Mouse (Mus musculus): ENCODE measurements at regions not wholly inside any gene's neighbourhood (a gene's known extent, or its start where the extent isn't known, plus 50 kb on each side); places are given as distances from the start of the nearest gene placed in this dataset.

- DNase-seq (ENCODE audit: low read depth), result no peak
Measured at GRCm38 (mm10) chr14:14596057-14596809, 105.8 kb upstream of the Slc4a7 start.

DNA sequence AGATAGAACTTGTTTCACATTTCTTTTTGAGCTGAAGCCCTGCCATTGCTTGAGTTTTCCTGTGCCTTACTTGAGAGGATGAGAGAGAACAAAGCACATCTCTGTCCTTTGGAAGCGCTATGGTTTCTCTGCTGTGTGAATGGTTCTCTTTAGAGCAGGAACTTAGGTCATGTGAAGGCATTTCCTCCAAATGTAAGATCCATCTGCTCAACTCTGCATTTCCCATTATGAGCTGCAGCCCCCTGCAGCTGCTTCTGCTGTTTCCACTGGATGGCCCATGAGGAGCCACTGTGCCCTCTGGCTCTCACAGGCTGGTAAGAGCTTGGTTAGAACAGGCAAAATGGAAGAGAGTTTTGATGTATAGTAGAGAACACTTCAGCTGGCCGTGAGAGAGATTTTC, 102.5 kb upstream of the Slc4a7 start:
- DNase-seq (ENCODE audit: low read depth), result no peak

DNA sequence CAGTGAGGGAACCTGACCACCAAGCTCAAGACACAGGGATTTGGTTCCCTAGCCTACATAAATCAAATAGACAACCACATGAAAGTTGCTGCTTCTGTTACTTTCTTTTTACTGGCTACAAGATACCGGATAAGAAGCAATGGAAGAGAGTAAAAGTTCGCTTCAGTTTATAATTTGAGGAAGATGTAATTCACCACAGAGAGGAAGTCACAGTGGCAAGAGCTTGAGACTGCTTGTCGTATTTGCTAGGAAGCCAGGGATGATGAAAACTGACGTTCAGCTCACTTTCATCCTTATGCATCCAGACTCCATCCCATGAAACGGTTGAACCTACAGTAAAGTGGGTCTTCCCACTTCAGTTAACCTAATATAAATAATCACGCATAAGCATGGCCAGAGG, 102.1 kb upstream of the Slc4a7 start:
- DNase-seq (ENCODE audit: low read depth), result no peak

- no peak for DNase-seq (ENCODE audit: low read depth)
Measured at GRCm38 (mm10) chr14:14603439-14603838, 98.6 kb upstream of the Slc4a7 start.

GRCm38 (mm10) chr14:14607074-14607473, 95.0 kb upstream of the Slc4a7 start:
- no peak for DNase-seq (ENCODE audit: low read depth)

DNA sequence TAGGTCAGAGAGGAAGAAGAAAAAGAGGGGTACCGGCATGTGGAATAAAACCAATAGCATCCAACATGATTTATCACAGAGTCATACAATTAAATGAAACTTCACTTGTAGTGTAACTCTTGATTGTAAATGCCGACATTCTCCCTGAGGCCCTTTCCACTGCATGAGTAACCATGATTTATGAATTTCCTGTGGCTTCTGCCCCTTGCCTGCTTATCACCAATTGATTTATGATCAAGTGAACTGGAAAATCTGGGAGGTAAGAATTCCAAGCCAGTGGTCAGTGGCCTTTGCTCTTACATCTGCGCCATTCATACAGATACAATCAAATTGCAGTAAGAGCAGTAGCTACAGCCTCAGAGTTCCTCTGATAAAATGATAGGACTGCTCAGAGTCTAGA, 89.8 kb upstream of the Slc4a7 start:
- no peak for DNase-seq (ENCODE audit: low read depth)

- DNase-seq (ENCODE audit: low read depth), result no peak
Measured at GRCm38 (mm10) chr14:14620316-14620715, 81.8 kb upstream of the Slc4a7 start.

DNA sequence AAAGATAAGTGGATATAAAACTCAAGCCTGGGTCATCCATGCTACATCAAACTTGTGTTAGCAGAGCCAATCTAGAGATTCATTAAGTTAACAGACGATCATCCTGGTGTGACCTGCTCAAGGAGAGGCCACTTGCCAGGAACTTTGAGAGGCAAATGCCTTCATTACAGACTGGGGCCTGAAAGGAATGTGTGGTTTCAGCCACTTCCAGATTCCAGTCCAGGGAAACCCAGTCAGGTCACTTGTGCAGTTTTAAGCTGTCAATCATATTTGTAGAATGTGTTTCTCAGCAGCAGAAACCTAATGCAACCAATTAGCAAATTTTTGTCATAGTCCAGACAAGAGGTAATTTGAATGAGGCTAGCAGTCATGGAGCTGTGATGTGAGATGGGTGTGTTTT, 73.4 kb upstream of the Slc4a7 start:
- no peak for DNase-seq (ENCODE audit: low read depth)

DNA sequence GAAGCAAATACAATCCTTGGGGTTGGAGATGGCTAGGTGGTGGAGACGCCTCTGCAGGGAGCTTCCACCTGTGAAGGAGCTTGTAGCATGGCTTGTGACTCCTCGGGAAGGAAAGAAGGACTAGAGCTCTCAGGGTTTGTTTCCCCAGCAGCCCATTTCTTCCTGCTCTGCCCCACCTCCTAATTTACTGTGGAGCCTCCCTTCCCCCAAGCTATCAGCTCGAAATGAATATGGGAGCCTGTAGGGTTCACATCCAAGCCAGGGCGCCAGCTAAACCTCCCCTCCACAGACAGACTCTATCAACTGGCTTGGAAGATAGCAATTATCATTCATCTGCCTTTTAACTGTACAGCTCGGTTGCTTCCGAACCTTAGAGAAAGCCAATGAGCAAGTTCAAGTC, 70.3 kb upstream of the Slc4a7 start:
- DNase-seq (ENCODE audit: low read depth), result no peak

DNA sequence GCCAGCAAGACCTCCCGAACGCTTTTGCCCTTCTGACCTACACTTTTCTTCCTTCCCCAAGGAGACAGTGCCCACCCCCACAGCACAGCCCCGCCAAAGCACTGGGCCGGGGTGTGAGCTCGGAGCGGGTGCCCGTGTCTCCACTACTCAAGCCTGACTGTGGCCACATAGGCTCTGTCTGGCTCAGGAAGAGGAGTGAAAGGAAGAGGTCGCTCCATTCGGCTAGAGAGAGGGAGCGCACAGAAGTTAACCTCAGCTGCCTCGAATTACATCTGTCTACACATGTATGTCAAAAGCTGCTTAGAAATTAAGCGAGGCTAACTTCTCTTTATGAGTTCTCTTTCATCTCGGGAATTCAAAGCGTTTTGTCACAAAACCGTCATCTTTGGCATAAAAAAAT, 69.6 kb upstream of the Slc4a7 start:
- DNase-seq (ENCODE audit: low read depth), result no peak

DNA sequence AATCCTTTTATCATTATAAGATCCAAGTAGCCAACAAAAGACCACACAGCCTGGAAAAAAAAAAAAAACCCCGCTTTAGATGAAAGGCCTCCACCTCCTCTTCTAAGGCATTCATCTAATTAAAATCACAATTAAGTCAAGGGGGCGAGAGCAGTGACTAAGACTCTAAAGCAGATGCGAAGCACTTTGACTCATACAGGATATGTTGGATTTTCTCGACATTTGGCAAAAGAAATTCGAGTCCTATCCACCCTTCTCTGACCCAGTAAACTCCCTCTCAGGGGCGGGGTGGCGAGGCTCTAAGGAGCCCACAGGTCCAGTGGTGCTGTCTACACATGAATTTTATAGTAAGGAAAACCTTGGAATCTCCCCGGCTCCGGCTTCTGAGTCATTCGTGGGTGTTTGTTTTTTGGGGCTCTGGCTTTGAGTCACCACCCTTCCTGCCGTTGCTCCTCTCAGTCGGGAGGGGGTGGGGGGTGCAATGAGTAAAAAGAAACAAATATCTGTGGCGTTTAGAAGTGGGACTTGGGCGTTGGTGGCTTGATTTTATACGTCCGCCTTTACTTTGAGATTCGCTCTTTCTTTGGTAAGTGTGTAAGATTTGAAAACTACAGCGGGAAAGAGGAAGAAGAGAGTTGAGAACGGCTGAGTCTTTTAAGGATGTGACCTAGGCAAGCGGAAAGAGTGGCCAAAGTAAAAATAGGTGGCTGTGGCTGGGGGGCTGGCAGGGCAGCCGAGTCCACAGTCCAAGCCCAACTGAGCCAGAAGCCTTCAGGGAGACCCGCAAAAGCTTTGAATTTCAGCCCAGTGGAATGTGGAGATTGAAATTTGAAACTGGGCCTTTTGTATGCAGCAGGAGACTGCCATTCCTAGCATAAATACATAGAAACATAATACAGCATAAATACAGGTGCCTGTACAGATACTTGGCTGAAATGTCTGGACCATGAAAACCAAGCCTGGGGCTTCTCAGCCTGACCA, 68.8 kb upstream of the Slc4a7 start:
- DNase-seq (ENCODE audit: low read depth), result peak; percentile 68

DNA sequence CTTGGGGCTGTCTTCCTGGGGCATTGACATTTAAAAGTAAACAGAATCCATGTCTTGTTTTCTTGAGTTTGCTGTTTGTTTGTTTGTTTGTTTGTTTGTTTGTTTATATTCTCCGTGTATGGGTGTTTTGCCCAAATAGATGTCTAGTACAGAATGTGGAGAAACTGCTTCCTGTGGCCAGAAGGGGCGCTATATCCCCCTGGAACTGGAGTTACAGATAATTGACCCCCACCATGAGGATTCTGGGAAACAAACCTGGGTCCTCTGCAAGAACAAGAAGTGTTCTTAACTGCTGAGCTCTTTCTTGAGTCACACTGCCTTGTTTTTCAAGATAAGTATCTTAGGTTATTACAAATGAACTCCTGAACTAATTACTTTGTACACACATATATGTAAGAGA, 68.1 kb upstream of the Slc4a7 start:
- no peak for DNase-seq (ENCODE audit: low read depth)

DNA sequence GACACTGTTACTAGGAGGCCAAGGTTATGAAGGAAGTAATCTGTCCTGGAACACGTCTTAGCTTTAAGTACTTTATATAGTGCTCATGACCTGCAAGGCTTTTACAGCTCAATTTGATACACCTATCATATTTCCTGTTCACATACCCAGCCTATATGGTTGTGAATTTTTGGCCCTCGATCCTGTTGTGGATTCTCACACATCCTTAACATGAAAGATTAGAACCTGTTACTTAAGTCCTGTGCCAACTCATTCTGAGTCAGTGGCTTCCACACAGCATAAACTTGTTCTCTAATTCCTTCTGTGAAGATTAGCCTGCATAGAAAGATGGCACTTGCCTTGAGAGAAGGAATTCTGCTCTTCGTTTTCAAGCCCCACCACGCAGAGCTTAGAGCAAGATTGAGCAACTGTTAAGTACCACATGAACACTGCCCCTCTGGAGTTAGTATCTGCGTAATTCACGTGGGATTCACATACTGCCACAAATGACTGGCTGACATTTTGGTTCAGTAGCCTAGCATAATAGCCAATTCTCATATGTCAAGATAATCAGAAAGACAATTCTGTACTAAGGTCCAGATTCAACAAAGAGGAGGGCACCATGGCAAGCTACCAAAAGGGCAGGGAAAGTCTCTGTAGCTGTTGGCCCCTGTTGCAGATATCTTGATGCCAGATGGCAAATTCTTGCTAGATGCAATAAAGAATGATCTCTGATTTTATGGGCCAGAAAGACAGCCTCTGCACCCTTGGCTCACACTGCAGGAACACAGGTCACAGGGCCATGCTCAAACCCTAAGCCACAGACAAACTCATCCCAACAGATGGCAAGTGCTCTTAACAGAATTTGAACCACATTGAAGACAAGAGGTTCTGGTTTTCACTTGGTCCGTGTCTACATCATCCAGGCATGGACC, 62.7 kb upstream of the Slc4a7 start:
- DNase-seq (ENCODE audit: low read depth), result no peak

GRCm38 (mm10) chr14:14640023-14640441, 62.0 kb upstream of the Slc4a7 start:
- no peak for DNase-seq (ENCODE audit: low read depth)

- DNase-seq (ENCODE audit: low read depth), result no peak
Measured at GRCm38 (mm10) chr14:14640557-14640956, 61.5 kb upstream of the Slc4a7 start.

GRCm38 (mm10) chr14:14643533-14643932, 58.5 kb upstream of the Slc4a7 start:
- no peak for DNase-seq (ENCODE audit: low read depth)

GRCm38 (mm10) chr14:14645084-14645483, 57.0 kb upstream of the Slc4a7 start:
- no peak for DNase-seq (ENCODE audit: low read depth)
